Mouse (Mus musculus): ENCODE data around the gene Bicc1. TPM values are rescaled to one million over a fixed set of nuclear protein-coding genes. Genes with fewer than 3 reads are reported as not detected.

The Bicc1 gene
- polyA plus RNA-seq, 1 experiment from 2014 or later = 10.4 TPM

- no peak for DNase-seq (ENCODE audit: low spot score)
- WGBS = 64% methylated on average over 6 of the region's 6 CpGs
- no peaks in the 10 kb centered on the region; the same call in 1 of the 2 replicates for H3K4me1 ChIP-seq
- no peak overlapping the region for H3K27ac ChIP-seq
- H3K4me3 ChIP-seq = no peak overlapping the region
- H3K27me3 ChIP-seq (ENCODE audit: insufficient read depth, poor library complexity, severe bottlenecking) = no peaks in the 10 kb centered on the region
- no peaks in the 10 kb centered on the region for H3K9me3 ChIP-seq
- H3K36me3 ChIP-seq = no peaks in the 10 kb centered on the region
These were observed 54.7 kb downstream of the Bicc1 start for GRCm38 (mm10) chr10:71104791-71105190.

GRCm38 (mm10) chr10:71100815-71101499, 58.5 kb downstream of the Bicc1 start:
- H3K27ac ChIP-seq = no peak overlapping the region
- H3K36me3 ChIP-seq = no peaks in the 10 kb centered on the region
- no peak for DNase-seq (ENCODE audit: low spot score)
- no peaks in the 10 kb centered on the region; the same call in 1 of the 2 replicates for H3K4me1 ChIP-seq
- no peaks in the 10 kb centered on the region for H3K27me3 ChIP-seq (ENCODE audit: insufficient read depth, poor library complexity, severe bottlenecking)
- no peak overlapping the region for H3K4me3 ChIP-seq
- H3K9me3 ChIP-seq = no peaks in the 10 kb centered on the region
- 76% methylated on average over 8 of the region's 8 CpGs for WGBS

DNA sequence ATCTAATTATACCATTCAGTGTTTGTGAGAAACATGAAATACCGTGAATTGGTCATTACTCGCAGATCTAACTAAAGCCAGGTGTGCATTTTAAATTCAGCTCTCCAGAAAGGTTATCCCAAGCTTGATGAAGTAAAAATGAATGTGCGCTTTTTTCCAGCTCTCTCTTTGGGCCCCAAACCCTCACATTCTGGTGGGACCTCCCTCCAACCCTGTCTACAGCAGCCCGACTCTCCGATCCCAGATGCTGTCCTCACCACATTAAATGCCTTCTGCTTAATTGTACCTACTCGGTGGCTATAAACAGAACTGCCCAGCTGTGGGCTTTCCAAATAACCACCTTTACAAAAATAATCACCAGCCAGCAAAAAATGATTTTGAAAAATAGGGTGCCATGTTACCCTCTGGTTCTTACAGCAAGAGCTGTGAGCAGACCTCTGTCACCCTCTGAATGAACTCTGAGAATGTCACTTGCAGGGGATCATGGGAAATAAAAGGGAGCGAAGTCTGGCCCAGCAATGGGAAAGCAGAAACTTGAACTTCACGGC, 64.7 kb downstream of the Bicc1 start:
- no peaks in the 10 kb centered on the region for H3K4me1 ChIP-seq
- DNase-seq (ENCODE audit: low spot score) = no peak
- WGBS = 89% methylated on average over 8 of the region's 8 CpGs

GRCm38 (mm10) chr10:71093312-71093711, 66.2 kb downstream of the Bicc1 start:
- 85% methylated on average over 2 of the region's 2 CpGs for WGBS
- Histone ChIP-seq H3K4me3 (no peak overlapping the region), H3K4me1 (no peaks in the 10 kb centered on the region), H3K27me3 (ENCODE audit: insufficient read depth, poor library complexity, severe bottlenecking) (no peaks in the 10 kb centered on the region), H3K27ac (no peak overlapping the region), H3K36me3 (no peaks in the 10 kb centered on the region), H3K9me3 (no peaks in the 10 kb centered on the region)
- no peak for DNase-seq (ENCODE audit: low spot score)

More for the DNA sequence above, 64.7 kb downstream of the Bicc1 start:
- Histone ChIP-seq H3K4me3 (no peak overlapping the region), H3K27me3 (ENCODE audit: insufficient read depth, poor library complexity, severe bottlenecking) (no peaks in the 10 kb centered on the region), H3K9me3 (no peaks in the 10 kb centered on the region), H3K27ac (no peak overlapping the region), H3K36me3 (no peaks in the 10 kb centered on the region)

GRCm38 (mm10) chr10:71087359-71087716, 72.2 kb downstream of the Bicc1 start:
- Histone ChIP-seq H3K4me1 (no peaks in the 10 kb centered on the region), H3K9me3 (no peaks in the 10 kb centered on the region), H3K36me3 (no peaks in the 10 kb centered on the region), H3K27me3 (ENCODE audit: insufficient read depth, poor library complexity, severe bottlenecking) (no peaks in the 10 kb centered on the region), H3K4me3 (no peak overlapping the region), H3K27ac (no peak overlapping the region)
- WGBS = 82% methylated on average over 4 of the region's 4 CpGs
- no peak for DNase-seq (ENCODE audit: low spot score)

DNA sequence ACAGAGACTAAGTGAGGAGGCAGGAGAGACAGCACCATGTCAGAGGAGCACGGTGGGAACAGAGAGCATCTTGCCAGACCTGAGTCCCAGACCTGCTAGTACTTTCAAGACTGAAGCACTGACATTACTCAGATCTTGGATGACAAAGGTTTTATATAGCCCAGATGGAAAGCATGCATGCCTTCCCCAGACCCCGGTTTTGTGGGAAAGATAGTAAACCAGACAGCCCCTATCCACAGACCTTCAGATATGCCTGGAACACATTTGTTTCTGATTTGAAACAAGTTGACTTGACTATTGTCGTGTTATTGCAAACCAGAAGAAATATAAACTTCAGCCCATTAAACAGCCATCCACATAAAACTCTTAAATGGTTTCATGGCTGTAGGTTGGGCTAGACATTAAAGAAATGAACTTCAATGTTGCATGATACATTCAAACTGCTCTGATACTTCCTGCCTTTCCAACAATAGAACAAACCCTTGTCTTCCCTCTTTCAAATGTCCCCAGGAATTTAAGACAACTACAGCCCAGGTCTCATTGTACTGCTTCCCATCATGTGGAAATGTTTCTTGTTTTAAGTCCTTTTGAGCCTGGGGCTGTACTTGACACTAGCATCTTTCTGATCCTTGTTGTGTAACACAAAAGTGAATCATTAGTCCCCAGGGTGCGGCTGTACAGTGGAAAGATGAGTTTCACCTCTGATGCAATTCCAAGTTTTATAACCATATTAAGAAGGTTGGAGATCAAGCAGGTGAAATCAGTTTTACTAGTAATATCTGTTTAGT, 72.7 kb downstream of the Bicc1 start:
- Histone ChIP-seq H3K27me3 (ENCODE audit: insufficient read depth, poor library complexity, severe bottlenecking) (no peaks in the 10 kb centered on the region), H3K9me3 (no peaks in the 10 kb centered on the region), H3K4me1 (no peaks in the 10 kb centered on the region), H3K4me3 (no peak overlapping the region), H3K27ac (no peak overlapping the region), H3K36me3 (no peaks in the 10 kb centered on the region)
- WGBS = 74% methylated on average over 4 of the region's 4 CpGs
- DNase-seq (ENCODE audit: low spot score) = no peak

GRCm38 (mm10) chr10:71082986-71083385, 76.5 kb downstream of the Bicc1 start:
- DNase-seq (ENCODE audit: low spot score) = no peak
- H3K4me1 ChIP-seq = no peaks in the 10 kb centered on the region
- H3K4me3 ChIP-seq = no peak overlapping the region
- H3K36me3 ChIP-seq = no peaks in the 10 kb centered on the region
- 82% methylated on average over 6 of the region's 6 CpGs for WGBS
- no peaks in the 10 kb centered on the region for H3K9me3 ChIP-seq
- H3K27me3 ChIP-seq (ENCODE audit: insufficient read depth, poor library complexity, severe bottlenecking) = no peaks in the 10 kb centered on the region
- no peak overlapping the region for H3K27ac ChIP-seq

- Histone ChIP-seq H3K36me3 (no peaks in the 10 kb centered on the region), H3K9me3 (no peaks in the 10 kb centered on the region), H3K27ac (no peak overlapping the region), H3K27me3 (ENCODE audit: insufficient read depth, poor library complexity, severe bottlenecking) (no peaks in the 10 kb centered on the region), H3K4me1 (no peaks in the 10 kb centered on the region; the same call in 1 of the 2 replicates), H3K4me3 (no peak overlapping the region)
- 80% methylated on average over 5 of the region's 5 CpGs for WGBS
- DNase-seq (ENCODE audit: low spot score) = no peak
These were observed 80.6 kb downstream of the Bicc1 start for GRCm38 (mm10) chr10:71078856-71079255.

GRCm38 (mm10) chr10:71065009-71065408, 94.5 kb downstream of the Bicc1 start:
- H3K27me3 ChIP-seq (ENCODE audit: insufficient read depth, poor library complexity, severe bottlenecking) = no peaks in the 10 kb centered on the region
- H3K36me3 ChIP-seq = no peaks in the 10 kb centered on the region
- peaks cover 5% of the 10 kb centered on the region for H3K4me1 ChIP-seq
- 69% methylated on average over 4 of the region's 4 CpGs for WGBS
- DNase-seq (ENCODE audit: low spot score) = no peak
- H3K27ac ChIP-seq = no peak overlapping the region
- no peak overlapping the region for H3K4me3 ChIP-seq
- H3K9me3 ChIP-seq = no peaks in the 10 kb centered on the region

DNA sequence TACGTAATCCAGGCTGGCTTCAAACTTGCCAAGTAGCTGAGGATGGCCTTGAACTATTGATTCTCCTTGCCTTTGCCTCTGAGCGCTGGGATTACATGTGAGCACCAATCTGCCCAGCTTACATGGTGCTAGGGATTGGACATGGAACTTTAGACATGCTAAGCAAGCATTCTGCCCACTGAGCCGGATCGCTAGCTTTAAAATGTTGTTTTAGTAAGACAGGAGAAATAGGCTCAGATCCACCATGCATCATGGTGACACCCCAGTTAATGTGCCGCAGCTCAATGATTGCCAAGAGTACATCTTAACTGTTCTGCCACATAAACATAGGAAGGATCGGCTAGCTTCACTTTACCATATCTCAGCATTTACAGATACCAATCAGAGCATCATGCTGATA, 94.9 kb downstream of the Bicc1 start:
- Histone ChIP-seq H3K27me3 (ENCODE audit: insufficient read depth, poor library complexity, severe bottlenecking) (no peaks in the 10 kb centered on the region), H3K4me1 (peaks cover 5% of the 10 kb centered on the region), H3K4me3 (no peak overlapping the region), H3K27ac (no peak overlapping the region), H3K36me3 (no peaks in the 10 kb centered on the region), H3K9me3 (no peaks in the 10 kb centered on the region)
- WGBS = 90% methylated on average over 6 of the region's 6 CpGs
- no peak for DNase-seq (ENCODE audit: low spot score)

GRCm38 (mm10) chr10:71062151-71062550, 97.3 kb downstream of the Bicc1 start:
- no peaks in the 10 kb centered on the region for H3K27me3 ChIP-seq (ENCODE audit: insufficient read depth, poor library complexity, severe bottlenecking)
- H3K4me3 ChIP-seq = no peak overlapping the region
- DNase-seq (ENCODE audit: low spot score) = no peak
- no peak overlapping the region for H3K27ac ChIP-seq
- H3K9me3 ChIP-seq = no peaks in the 10 kb centered on the region
- H3K4me1 ChIP-seq = peaks cover 26% of the 10 kb centered on the region
- WGBS = 65% methylated on average over 6 of the region's 6 CpGs
- no peaks in the 10 kb centered on the region for H3K36me3 ChIP-seq

DNA sequence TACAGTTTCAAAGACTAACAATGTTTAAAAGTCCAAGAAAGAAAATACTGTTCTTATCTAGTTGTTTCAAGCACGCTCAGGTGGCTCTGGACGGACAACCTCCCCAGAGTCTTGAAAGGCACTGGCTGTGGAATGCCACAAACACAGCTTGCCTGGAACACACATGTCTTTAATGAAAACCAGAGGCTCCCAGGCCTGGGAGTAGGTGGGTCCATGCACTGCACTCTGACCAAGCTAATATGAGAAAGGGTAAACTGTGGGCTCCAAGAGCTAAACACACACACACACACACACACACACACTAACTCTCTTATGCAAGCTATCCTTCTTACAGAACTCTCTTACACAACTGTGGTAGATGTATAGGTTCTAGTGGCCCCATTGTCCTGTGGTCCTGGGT, 99.2 kb downstream of the Bicc1 start:
- H3K4me3 ChIP-seq = no peak overlapping the region
- H3K9me3 ChIP-seq = no peaks in the 10 kb centered on the region
- H3K27ac ChIP-seq = no peak overlapping the region; the same call in 1 of the 2 replicates
- H3K36me3 ChIP-seq = no peaks in the 10 kb centered on the region
- no peak for DNase-seq (ENCODE audit: low spot score)
- WGBS = 24% methylated on average over 2 of the region's 2 CpGs
- no peaks in the 10 kb centered on the region for H3K27me3 ChIP-seq (ENCODE audit: insufficient read depth, poor library complexity, severe bottlenecking)
- H3K4me1 ChIP-seq = peaks cover 30% of the 10 kb centered on the region

GRCm38 (mm10) chr10:71058616-71059247, 100.8 kb downstream of the Bicc1 start:
- H3K9me3 ChIP-seq = no peaks in the 10 kb centered on the region
- H3K27ac ChIP-seq = peak overlapping the region; percentile 65
- peaks cover 33% of the 10 kb centered on the region for H3K4me1 ChIP-seq
- H3K36me3 ChIP-seq = no peaks in the 10 kb centered on the region
- no peak overlapping the region for H3K4me3 ChIP-seq
- DNase-seq (ENCODE audit: low spot score) = no peak
- WGBS = 33% methylated on average over 14 of the region's 14 CpGs
- no peaks in the 10 kb centered on the region for H3K27me3 ChIP-seq (ENCODE audit: insufficient read depth, poor library complexity, severe bottlenecking)

Data from heart, embryonic 10.5 days (tissue).